Mouse (Mus musculus) gastrocnemius, postnatal 25 days (tissue): ENCODE results near the gene Tmem53. TPM values are rescaled to one million over a fixed set of nuclear protein-coding genes. Genes with fewer than 3 reads are reported as not detected.
A peak's percentile ranks its signal among the peaks of the same experiment; 100 is the strongest.

Source experiments
- DNase-seq: peaks from one replicate; pipeline ENCODE4 v3.0.0; 2022
- total RNA-seq, 2 experiments: library from RNA; stranded (reverse); gene quantifications; 1 replicate in 1 of 2; 2 replicates in 1 of 2; pipeline ENCODE4 v1.2.3; 2021

Gene Tmem53
- total RNA-seq, 2 experiments from 2014 or later = 3.4 to 6.6 TPM

DNA sequence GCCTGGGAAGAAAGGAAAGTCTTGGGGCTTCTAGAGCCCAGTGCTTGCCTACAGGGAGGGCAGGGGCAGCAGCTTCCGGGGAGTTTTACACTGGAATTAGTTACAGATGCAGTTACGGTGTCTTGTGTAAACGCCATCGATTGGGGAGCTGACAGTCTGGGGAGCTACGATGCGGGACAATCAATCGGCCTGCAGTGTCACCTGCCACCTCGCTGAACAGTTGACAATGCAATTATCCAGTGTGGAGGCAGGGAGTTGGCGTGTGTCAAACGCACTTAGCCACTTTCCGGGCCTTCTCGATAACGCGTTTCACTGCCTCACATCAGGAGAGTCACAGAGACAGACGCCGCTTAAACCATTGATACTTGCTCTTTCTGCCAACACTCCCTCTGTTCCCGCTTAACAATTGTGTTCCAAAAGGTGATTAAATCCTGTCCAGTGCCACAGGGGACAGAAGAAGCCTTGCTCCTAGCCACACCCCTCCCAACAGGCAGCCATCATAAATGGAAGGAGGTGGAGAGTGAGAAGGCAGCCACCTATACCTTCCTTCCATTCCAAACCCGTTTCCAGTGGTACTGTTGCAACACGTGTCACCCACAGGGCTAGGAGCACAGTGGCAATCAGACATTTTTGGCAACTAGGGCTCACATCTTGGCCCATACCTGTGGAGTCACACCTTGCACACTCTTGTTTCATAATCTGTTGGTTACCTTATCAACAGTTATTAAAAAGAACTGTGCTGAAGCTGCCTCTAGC is 29.5 kb downstream of the Tmem53 start:
- no peak for DNase-seq

DNA sequence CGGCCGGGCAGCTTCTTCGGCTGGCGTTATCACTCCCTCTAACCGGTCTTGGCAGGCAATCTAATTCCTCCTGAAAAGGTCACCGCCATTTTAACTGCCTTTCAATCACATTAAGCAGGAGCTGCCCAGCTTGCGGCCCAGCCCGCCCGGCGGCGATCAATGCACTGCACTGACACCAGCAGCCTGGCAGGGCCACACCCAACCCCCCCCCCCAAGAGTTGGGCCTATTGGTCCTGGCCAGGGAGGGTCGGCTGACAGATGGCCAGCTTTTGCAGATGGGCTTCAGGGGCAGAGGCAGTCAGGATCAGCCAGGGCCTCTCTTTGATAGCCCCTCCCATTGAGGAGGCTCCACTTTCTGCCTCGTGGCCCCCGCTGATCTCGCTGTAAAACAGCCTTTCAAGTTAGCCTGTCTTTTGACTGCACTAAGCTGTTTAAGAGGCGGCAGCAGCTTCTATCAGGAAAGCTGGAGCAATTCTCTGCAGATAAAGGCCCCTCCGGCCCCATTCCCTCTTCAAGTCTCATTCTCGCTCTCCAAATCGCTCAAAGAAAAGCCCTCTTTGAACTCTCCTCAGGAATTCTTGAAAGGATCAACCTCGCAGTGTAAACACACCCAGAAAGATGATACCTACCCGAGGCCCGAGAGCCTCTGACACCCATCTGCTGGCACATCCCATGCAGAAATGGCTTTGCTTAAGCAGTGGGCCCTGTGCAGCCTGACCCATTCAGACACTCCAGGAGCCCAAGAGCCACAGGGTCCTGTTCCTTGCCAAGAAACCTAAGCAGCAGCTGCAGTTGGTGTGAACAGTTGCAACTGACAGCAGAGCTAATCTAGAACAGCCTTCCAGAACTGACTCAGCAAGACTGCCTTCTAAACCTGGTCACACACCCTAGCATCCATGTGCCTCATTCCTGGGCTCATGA is 31.8 kb downstream of the Tmem53 start:
- peak; percentile 65 for DNase-seq

DNA sequence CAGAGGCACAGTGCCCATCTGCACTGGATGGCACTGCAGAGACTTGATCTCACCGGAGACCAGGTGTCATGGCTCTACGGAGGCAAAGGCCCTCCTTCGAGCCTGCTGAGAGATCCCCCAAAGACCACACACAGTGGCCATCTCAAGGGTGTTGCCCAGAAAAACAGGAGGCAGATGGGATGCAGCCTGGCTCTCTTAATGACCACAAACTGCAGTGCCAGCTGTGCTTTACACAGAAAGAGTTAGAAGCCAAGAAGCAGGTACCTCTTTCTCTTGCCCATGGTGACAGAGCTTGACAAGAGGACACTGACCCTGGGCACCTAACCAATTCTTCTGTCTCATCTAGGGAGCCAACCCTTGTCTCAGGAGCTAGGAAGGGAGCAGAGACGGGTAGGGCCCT is 32.6 kb downstream of the Tmem53 start:
- no peak for DNase-seq

DNA sequence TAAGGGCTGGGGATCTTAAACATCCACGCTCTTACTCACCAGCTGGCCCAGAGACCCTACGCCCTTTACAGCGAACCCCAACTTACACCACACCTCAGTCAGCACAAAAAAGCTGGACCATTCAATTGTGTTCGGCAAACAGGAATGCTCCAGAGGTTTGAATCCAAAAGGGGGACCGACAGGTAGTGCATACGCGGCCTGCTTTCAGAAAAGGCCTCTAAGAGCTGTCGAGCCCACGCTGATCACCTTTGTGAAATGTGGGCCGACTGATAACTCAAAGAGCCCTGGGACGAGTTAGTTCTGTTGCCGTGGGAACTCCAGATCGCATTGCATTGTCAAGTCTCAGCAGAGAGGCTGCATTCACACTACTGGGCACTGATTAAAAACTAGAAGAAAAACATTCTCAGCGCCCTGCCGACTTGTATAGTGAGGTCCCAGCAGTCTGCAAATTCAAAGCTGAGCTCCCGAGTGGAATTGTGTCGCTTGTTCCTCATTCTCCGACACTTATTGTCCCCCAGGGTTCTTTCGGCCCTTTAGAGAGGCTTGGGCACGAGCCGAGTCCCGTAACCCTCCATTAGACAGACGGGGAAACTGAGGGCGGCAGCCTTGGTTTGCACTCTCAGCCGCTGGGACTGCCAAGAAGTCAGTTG is 36.7 kb downstream of the Tmem53 start:
- DNase-seq = no peak

DNA sequence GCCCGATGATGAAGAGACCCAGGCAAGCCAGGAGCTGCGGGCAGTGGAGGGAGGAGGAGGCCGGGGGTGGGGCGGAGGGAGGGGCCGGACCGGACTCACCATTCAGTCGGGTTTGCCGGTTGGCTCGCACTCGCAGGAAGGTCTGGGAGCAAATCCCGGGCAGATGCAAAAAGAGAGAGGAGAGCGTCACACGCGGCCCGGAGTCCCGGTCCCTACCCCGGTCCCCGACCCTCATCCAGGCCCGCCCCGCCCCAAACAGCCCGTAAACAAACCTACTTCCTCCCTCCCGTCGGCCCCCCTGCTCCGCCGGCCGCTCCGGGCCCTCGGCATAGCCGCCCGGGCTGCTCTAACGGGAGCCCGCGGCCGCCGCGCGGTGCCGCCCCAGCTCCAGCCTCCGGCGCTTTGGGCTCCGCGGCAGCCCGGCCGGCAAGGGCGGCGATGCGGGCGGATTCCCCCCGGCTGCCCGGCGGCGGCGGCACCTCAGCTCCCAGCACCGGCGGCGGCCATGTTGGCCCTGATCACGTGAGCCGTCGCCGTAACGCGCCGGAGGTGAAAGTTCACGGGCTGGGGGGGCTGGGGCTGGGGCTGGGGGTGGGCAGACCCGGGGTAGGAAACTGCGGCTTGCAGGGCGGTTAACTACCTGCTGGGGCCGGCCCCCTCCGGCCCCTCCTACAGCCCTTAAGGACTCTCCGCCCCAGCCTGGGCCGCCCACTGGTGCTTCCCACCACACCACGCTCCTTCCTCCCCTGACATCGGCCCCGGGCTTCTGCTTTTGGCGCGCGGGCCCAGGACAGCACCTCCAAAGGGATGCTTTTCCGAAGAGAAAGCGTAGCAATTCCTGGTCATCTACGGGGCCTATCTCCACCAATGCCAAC is 37.4 kb downstream of the Tmem53 start:
- DNase-seq = peak; percentile 74

DNA sequence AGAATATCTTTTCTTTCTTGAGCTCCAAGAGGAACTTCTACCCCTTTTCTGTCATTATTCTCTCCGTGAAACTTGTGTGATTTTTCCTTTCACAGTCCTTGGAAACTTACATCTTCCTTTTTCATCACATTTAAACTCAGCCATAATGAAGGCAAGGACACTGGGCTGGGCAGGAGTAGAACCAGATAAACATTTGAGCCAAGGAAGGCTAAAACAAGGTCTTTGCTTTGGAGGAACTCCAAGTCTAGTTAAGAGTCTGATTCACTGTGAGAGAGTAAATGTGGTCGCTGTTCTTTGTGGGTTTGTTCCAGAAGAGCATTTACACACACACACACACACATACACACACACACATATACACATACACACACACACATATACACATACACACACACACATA is 39.9 kb downstream of the Tmem53 start:
- no peak for DNase-seq

DNA sequence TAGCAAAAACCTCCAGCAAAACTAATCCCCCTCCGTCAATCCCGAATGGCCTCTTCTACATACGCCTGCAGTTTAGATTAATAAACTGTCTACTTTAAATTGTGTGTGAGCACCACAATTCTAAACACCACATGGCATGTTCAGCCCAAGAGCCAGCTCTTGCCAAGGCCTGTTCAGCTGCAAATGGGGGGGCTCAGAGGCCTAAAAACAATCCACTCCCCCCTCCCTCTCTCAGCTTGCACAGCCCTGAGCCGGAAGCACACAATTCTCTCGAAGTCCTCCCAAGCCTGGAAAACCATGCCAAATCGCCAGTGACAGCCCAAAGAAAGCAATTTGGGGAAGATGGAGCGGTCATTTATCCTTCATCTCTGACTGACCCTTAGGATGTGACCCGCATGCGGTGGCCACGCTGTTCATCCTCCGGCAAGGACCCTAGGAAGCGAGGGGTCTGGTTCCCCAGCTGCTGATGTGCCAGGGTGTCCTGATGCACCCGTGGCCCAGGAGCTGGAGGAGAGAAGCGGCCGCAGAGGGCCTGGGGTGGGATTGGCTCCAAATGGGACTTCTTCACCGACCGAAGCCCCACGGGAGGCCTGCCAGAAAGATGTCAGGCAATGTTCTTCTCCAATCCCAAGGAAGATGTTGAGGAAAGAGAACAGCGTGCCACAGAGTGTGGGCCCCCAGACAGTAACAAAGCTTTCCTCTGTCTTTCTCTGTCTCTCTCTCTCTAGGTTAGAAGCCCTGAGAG is 45.3 kb downstream of the Tmem53 start:
- DNase-seq = no peak

DNA sequence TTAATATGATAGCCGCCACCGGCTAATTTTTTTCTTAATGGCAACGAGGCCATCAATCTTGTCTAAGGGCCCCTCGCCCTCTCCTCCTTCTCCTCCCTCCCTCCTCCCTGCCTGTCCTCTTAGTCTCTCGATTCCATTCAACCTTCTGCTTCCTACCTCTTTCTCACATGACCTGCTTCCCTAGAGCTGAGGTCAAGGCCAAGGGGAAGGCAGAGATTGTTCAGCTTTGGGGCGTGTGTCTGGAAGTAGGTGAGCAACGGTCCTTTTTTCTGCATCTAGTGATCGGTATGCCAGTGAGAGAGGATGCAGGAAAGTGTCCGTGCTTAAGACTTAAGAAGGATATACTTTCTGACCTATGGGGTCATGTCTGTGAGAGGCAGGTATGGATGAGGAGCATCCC is 46.1 kb downstream of the Tmem53 start:
- no peak for DNase-seq

DNA sequence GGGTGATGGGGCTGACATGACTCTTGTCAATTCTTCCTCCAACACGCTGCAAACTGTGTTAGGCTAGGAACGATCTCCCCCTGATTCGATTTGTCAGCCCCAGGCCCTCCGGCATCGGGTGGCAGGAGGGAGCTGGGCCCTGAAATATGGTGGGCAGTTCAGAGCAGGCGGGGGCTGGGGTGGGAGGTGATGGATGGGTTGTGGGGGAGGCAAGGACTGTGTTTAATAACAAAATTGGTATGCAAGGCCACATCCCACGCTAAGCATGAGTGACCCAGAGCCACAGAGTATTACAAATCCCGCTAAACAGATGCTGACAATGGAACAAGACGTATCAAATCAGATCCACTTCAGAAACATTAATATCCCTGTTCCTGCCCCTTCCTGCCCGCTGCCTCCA is 48.2 kb downstream of the Tmem53 start:
- DNase-seq = no peak

DNA sequence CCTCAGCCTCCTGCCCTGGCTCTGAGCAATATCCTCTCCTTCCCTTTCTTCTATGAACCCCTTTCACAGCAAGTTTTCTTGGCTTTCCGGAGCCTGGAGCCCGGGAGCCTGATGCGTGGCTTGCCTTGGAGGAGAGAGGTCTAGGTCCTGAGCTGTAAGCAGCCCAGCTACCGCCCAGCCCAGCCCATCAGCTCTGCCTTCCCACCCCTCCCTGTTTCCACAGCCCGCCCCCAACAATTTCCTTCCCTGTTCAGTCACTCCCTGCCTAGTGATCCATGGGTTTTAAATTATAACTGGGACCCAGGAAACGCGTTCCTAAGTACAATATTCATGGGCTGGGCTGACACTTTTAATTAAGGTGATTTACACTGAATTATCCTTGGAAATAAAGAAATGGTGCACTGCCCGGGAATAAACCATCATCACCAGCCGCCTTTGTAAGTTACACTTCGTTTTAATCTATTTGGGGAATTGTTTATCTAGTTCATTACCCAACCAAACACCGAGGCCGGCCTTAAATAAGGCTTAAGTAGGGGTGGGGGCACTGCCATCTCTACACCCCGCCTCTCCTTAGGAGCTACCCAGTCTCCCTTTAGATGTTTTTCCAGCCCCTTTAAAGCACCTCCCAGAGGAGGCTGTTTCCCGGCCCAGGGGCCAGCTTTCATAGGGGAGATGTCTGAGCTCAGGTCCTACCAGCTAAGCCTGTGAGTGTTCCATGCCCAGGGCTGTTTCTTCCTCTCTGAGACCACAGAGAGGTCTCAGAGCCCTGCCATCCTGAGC is 50.5 kb downstream of the Tmem53 start:
- DNase-seq = no peak

DNA sequence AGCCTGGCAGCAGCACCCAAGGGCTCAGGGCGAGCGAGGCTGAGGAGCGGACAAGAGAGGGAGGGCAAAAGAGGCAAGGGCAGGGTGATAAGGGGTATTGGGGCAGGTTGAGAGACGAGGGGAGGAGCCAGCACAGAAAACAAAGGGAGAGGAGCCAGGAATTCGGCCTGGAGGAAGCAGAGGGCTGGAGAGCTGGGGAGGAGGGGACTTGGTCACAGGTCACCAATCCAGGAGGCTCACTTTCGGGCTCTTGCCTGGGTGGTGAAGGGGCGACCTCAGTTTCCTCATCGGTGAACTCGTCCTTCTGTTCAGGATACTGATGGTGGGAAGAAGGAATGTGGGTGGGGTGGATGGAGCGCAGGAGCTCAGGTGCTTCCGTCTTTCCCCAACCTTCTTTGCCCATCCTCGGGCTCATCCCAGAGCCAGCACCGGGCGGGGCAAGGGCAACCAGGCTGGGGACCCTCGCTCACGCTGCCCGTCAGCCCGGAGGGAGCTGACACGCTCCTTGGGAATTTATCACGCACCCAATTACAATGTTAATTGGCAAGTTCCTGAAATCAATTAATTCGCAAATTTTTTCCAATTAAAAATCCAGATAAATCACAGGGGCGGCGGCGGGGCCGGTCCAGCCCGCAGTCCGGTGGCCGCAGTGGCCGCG is 52.0 kb downstream of the Tmem53 start:
- DNase-seq = no peak

DNA sequence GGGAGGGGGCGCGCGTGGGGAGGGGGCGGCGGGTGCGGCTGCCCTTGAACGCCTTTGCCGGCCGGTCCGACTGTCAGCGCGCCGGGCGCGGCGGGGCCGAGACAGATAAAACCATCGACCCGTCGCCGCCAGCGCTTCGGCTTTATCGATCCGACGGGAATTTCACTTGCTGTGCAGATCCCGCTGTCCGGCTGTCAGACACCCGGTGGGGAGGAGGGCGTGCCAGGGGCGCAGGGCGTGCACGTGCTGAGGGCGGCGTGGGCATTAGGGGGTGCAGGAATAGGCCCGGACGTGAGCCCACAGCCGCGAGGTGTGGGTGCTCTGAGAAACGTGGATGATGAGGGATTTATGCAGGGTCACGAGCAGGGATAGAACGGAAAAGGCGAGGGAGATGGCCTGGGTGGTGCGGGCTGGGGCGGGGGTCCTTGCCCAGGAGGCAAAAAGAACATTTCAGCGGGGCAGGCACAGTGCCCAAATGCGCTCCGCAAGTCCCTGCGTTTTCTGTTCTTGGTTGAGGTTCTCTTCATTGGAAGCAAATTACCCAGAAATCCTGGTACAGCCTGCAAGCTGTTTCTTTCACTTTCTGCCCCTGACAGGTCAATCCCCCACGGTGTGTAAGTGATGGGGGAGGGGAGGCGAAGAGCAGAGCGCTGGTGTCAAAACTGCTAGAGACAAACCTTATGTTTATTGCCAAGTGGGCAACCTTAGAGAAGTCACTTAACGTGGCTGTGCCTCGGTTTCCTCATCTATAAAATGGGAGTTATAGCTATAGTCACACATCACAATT is 52.7 kb downstream of the Tmem53 start:
- DNase-seq = no peak

DNA sequence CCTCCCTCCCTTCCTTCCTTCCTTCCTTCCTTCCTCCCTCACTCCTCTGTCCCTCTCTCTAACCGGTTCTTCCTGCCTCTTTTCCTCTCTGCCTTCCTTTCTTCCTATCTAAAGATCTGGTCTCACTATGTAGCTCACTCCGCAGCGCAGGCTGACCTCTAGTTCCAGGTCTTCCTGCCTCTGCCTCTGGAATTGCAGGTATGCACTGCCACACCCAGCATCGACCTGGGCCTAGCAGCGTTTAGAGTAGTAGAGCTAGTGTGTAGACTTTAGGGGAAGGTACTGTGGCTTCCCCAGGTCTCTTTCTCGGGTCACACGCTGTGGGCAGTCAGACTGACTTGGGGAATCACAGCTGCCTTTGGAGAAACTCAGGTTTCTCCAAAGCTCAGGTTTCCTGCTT is 53.7 kb downstream of the Tmem53 start:
- no peak for DNase-seq

DNA sequence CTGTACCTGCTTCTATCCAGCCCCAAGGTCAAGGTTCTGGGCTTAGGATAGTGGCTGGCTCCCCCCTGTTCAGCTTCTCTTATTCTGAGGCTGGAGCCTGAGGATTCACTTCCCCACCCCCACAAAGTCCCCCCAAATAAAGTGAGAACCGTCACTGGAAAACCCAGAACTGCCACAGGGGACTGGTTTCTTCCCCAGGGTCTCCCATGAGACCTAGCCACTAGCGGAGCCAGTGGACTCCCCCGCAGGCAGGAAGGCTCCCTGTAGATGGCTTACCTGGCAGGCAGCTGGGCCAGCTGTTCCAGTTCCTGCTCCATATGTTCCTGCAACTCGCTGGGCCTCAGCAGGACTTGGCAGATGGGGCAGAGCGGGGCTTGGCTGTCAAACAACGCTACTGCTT is 55.5 kb downstream of the Tmem53 start:
- no peak for DNase-seq

DNA sequence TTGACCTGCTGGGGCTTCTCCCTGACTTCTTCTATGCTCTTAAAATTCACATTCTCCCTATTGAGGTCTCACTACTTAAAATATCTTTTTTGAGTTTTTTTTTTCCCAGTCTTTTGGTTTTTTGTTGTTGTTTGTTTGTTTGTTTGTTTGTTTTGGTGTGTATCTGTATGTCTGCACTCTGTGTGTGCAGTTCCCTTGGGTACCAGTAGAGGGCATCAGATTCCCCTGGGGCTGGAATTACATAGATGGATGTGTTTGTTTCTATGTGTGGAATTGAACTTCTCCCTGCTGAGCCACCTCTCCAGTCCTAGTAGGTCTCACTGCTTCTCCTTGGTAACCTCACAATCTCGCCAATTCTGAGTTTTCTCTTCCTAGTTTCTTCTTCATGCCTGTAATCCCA is 57.7 kb downstream of the Tmem53 start:
- no peak for DNase-seq

DNA sequence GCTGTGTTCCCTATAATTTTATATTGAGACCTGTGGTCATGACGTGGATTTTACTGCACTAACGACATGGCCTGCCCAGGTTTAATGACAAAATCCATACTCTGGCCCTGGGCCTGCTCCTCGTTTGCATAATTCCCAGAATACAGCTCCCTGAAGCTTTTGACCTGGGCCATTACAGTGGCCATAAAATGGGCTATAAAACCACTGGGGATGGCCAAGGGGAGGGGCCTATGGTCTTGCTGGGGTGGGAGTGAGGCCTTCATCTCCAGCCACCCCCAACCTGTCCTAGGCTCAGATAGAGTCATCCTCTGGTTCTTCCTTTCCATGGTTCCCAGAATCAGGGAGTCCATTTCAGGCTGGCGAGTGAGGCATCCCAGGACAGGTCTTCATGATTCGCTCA is 60.1 kb downstream of the Tmem53 start:
- DNase-seq = no peak

DNA sequence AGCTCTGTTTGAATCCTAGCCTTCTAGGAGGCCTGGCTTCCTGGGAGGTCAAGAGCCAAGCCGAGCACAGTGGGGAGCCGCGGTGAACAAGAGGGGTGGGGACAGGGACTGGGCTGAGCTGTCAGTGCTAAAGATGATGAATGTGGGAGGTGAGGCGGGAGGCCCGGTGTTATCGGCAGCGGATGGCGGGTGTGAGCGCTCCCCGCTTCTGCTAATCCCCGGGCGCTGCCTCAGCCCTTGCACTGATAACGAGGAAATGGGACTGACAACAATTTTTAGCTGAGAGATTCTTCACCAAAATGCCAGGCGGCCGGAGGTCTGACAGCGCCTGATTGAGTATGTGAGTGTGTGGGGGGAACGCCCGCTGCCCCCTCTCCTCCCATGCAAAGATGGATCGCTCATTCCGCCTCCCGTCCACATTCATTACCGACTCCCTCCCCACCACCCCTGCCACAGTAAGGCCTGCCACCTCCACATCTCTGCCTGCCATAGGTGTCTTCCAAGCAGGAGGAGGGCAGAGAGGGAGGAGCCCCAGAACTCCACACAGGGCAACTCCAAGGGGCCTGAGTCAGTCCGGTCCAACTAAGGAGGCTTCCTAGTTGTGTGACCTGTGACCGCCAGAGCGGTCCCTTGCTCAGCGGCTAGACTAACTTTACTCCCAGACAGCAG is 60.8 kb downstream of the Tmem53 start:
- no peak for DNase-seq

DNA sequence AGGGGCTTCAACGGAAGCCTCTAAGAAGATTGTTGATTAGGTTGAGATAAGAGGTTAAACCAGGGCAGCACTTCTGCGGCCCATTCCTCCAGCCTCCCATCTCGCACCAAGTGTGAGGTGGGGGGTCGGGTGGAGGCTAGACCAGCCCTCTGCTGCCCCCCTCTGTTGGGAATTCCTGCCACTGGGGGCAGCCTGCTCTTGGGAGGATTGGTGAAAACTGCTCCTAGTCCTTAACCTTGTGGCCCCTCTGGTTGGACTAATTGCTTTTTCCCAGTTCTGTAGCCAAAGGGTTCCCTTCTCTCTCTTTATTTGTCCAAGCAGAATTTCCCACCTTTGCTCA is 61.3 kb downstream of the Tmem53 start:
- DNase-seq = no peak
